Mouse (Mus musculus): ENCODE measurements at regions not wholly inside any gene's neighbourhood (a gene's known extent, or its start where the extent isn't known, plus 50 kb on each side); places are given as distances from the start of the nearest gene placed in this dataset.

GRCm38 (mm10) chr3:57910020-57910419 is 62.1 kb upstream of the Pfn2 start:
- no peak for DNase-seq (ENCODE audit: low spot score)

GRCm38 (mm10) chr3:57911831-57912596 is 64.1 kb upstream of the Pfn2 start:
- DNase-seq (ENCODE audit: low spot score) = no peak

- DNase-seq (ENCODE audit: low spot score) = no peak
Measured at GRCm38 (mm10) chr3:57912650-57913343, 64.9 kb upstream of the Pfn2 start.

GRCm38 (mm10) chr3:57914687-57915086 is 66.8 kb upstream of the Pfn2 start:
- DNase-seq (ENCODE audit: low spot score) = no peak

- no peak for DNase-seq (ENCODE audit: low spot score)
Measured at GRCm38 (mm10) chr3:57918913-57919312, 71.0 kb upstream of the Pfn2 start.

GRCm38 (mm10) chr3:57919390-57920089 is 71.7 kb upstream of the Pfn2 start:
- no peak for DNase-seq (ENCODE audit: low spot score)

- DNase-seq (ENCODE audit: low spot score) = no peak
Measured at GRCm38 (mm10) chr3:57920090-57920432, 72.2 kb upstream of the Pfn2 start.

- no peak for DNase-seq (ENCODE audit: low spot score)
Measured at GRCm38 (mm10) chr3:57921071-57921882, 73.4 kb upstream of the Pfn2 start.

GRCm38 (mm10) chr3:57923061-57923460 is 75.2 kb upstream of the Pfn2 start:
- no peak for DNase-seq (ENCODE audit: low spot score)

GRCm38 (mm10) chr3:57932657-57933539 is 85.0 kb upstream of the Pfn2 start:
- no peak for DNase-seq (ENCODE audit: low spot score)

GRCm38 (mm10) chr3:57935042-57935610 is 87.2 kb upstream of the Pfn2 start:
- no peak for DNase-seq (ENCODE audit: low spot score)

- no peak for DNase-seq (ENCODE audit: low spot score)
Measured at GRCm38 (mm10) chr3:57940504-57941381, 92.9 kb upstream of the Pfn2 start.

- no peak for DNase-seq (ENCODE audit: low spot score)
Measured at GRCm38 (mm10) chr3:57944698-57945097, 96.8 kb upstream of the Pfn2 start.

GRCm38 (mm10) chr3:57945765-57946164 is 97.9 kb upstream of the Pfn2 start:
- DNase-seq (ENCODE audit: low spot score) = no peak

GRCm38 (mm10) chr3:57947331-57947730 is 99.5 kb upstream of the Pfn2 start:
- DNase-seq (ENCODE audit: low spot score) = no peak

GRCm38 (mm10) chr3:57948720-57949119 is 100.8 kb upstream of the Pfn2 start:
- DNase-seq (ENCODE audit: low spot score) = no peak

GRCm38 (mm10) chr3:57950431-57951331 is 102.8 kb upstream of the Pfn2 start:
- no peak for DNase-seq (ENCODE audit: low spot score)

GRCm38 (mm10) chr3:57951438-57951837 is 103.6 kb upstream of the Pfn2 start:
- DNase-seq (ENCODE audit: low spot score) = no peak

GRCm38 (mm10) chr3:57957352-57957751 is 109.5 kb upstream of the Pfn2 start:
- DNase-seq (ENCODE audit: low spot score) = no peak
